Mouse (Mus musculus) kidney, postnatal 0 days (tissue): ENCODE measurements around the gene Wdr4. TPM values are rescaled to one million over a fixed set of nuclear protein-coding genes. Genes with fewer than 3 reads are reported as not detected.

ENCODE experiments used
- ATAC-seq: fragments of 200-750 bp; cut with Nextera tagmentation; replicated peaks from 2 replicates; pipeline ENCODE4 v1.8.0; 2017; ENCODE audit warnings: low read depth, moderate number of reproducible peaks, moderate TSS enrichment, moderate library complexity; ENCODE audit not compliant: low FRiP score
- DNase-seq: peaks from one replicate; pipeline ENCODE4 v3.0.0-alpha.2; 2016; ENCODE audit warnings: low spot score
- H3K27ac ChIP-seq: fragments of 300-500 bp; sonication (generic); 2 replicates; pipeline ENCODE4 v1.5.1; 2014; ENCODE audit warnings: mild to moderate bottlenecking
- H3K27me3 ChIP-seq: fragments of 300-500 bp; sonication (generic); 2 replicates; pipeline ENCODE4 v1.6.1; 2014; ENCODE audit warnings: low read length, mixed read lengths; ENCODE audit not compliant: insufficient read depth
- H3K36me3 ChIP-seq: fragments of 300-500 bp; sonication (generic); 2 replicates; pipeline ENCODE4 v1.6.1; 2014; ENCODE audit warnings: low read length, mixed read lengths; ENCODE audit not compliant: insufficient read depth
- H3K4me1 ChIP-seq: fragments of 300-500 bp; sonication (generic); replicated peaks from 2 replicates; pipeline ENCODE4 v1.6.1; 2014; ENCODE audit warnings: antibody characterized with exemption, low read length, mixed read lengths; ENCODE audit not compliant: insufficient read depth
- H3K4me2 ChIP-seq: fragments of 300-500 bp; sonication (generic); 2 replicates; pipeline ENCODE4 v1.6.1; 2014; ENCODE audit warnings: mild to moderate bottlenecking, low read length, moderate library complexity, mixed read lengths
- H3K4me3 ChIP-seq: fragments of 300-500 bp; sonication (generic); replicated peaks from 2 replicates; pipeline ENCODE4 v1.5.1; 2014; ENCODE audit warnings: low read depth, low read length
- H3K9ac ChIP-seq: fragments of 300-500 bp; sonication (generic); 2 replicates; pipeline ENCODE4 v1.6.1; 2014; ENCODE audit warnings: low read depth, low read length
- H3K9me3 ChIP-seq: fragments of 300-500 bp; sonication (generic); replicated peaks from 2 replicates; pipeline ENCODE4 v1.6.1; 2016; ENCODE audit warnings: low read length, inconsistent platforms, mixed read lengths
- CTCF ChIP-seq: IDR thresholded peaks from 2 replicates; pipeline ENCODE4 v1.5.1; 2016; ENCODE audit warnings: antibody characterized with exemption, low read depth, mild to moderate bottlenecking, moderate library complexity
- WGBS: fragments of 180-500 bp; shearing (Covaris S2); extraction: QIAGEN DNeasy Blood & Tissue Kit; methylation state at CpG from one replicate; pipeline ENCODE4 v1.1.7; 2014; 5-methylcytosine and 5-hydroxymethylcytosine counted together
- polyA plus RNA-seq: library from polyadenylated mRNA; unstranded; fragments of >200 nt; fragmentation: Nextera tagmentation; extraction: Ambion mirVana; gene quantifications from 2 replicates; pipeline ENCODE4 v1.2.1, GENCODE M21; 2015

Wdr4 gene
- polyA plus RNA-seq: 25.9 and 28.8 TPM in 2 replicates

DNA sequence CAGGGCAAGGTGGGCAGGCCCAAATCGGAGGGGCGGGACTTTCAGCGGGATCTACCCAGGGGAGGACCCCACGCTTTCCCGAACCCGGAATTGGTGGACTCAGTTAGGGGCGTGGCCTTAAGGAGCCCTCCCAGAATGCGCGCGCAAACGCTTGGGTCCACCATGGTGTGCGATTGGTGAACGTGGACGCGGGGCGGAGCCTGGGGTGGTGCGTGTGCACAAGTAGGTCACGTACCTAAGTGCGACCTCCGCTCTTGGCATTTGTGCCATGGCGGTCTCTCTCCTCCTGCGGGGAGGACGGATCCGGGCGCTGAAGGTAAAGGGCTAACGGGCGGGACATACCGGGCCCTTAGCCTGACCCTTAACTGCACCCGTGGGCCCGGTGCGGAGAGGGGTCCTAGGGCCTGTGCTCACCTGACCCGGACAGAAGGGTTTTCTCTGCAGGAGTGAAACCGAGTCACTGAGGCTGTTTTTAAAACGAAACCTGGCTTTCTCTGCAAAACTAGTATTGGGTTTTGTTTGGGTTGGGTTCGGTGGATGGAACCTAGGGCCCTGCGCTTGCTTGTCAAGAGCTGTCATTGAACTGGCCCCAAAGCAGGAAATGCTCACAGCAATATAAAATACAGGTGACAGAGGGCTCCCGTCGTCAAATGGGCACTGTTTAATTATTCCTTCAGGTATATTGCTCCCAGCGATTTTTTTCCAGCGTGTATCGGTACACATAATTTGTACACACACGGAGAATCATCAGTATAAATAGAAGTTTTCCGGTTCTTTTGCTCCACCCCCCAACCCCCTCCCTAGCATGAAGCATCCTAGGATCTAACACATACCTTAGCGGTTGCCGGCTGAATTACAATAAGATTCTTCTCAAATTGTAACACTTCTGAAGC, at the start of gene Wdr4, which contains the start of gene Ndufv3:
Gene Wdr4 (minus strand): TSS at position 35 of the 893 bp plus-strand sequence.
Gene Ndufv3 (plus strand): TSS at position 170 of the 893 bp plus-strand sequence.
- H3K4me1 ChIP-seq: 0 out of 2 replicates have a peak, but pooled peaks cover 3% of the 10 kb centered on the region
- peak within 1 kb of the TSS; percentile 71 for H3K9ac ChIP-seq
- peak within 1 kb of the TSS; percentile 64 for H3K4me2 ChIP-seq
- H3K36me3 ChIP-seq: 0 out of 2 replicates have a peak, but pooled peaks cover 5% of the 10 kb centered on the region
- peak within 1 kb of the TSS; percentile 70 for H3K4me3 ChIP-seq
- peak; percentile 100 for DNase-seq
- H3K27ac ChIP-seq: peak within 1 kb of the TSS; percentile 76
- H3K27me3 ChIP-seq: no peaks in the 10 kb centered on the region
- WGBS: under 1% methylated on average over 44 of the region's 45 CpGs
- ATAC-seq: peak; percentile 98
- no peaks in the 10 kb centered on the region for H3K9me3 ChIP-seq
- 0 out of 2 replicates have a peak, but pooled peaks have one; percentile 18 for TF ChIP-seq CTCF

- 68% methylated on average over 6 of the region's 6 CpGs for WGBS
- Histone ChIP-seq H3K9me3 (no peaks in the 10 kb centered on the region), H3K36me3 (no peaks in the 10 kb centered on the region), H3K27ac (no peak overlapping the region), H3K4me1 (peaks cover 25% of the 10 kb centered on the region), H3K4me3 (peak overlapping the region; percentile 90), H3K9ac (peak overlapping the region; percentile 95), H3K27me3 (no peaks in the 10 kb centered on the region), H3K4me2 (peak overlapping the region; percentile 86)
- TF ChIP-seq CTCF: no peak
- no peak for DNase-seq
- no peak for ATAC-seq
These were observed 46.5 kb upstream of the Wdr4 start for GRCm38 (mm10) chr17:31566276-31566675.

- no peaks in the 10 kb centered on the region for H3K36me3 ChIP-seq
- H3K4me1 ChIP-seq: peaks cover 25% of the 10 kb centered on the region
- no peaks in the 10 kb centered on the region for H3K9me3 ChIP-seq
- peak overlapping the region; percentile 90 for H3K4me3 ChIP-seq
- peak; percentile 68 for DNase-seq
- H3K27me3 ChIP-seq: no peaks in the 10 kb centered on the region
- H3K9ac ChIP-seq: peak overlapping the region; percentile 95
- no peak; the same call in 1 of the 2 replicates for TF ChIP-seq CTCF
- under 1% methylated on average over 68 of the region's 88 CpGs for WGBS
- peak; percentile 34 for ATAC-seq
- H3K27ac ChIP-seq: peak overlapping the region; percentile 98
- H3K4me2 ChIP-seq: peak overlapping the region; percentile 86
These were observed 45.6 kb upstream of the Wdr4 start for GRCm38 (mm10) chr17:31565141-31566056.

DNA sequence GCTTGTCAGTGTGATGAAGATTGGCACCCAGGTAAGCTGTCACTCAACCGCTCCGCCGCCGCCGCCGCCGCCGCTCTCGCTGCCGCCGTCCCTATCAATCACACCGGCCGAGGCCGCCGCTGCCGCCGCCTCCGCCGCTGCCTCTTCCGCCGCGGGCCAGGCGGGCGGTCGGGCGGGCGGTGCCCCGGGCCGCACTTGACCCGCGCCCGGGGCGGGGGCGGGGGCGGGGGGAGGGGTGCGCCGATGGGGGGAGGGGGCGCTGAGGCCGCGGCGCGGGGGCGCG, 45.0 kb upstream of the Wdr4 start:
- H3K27me3 ChIP-seq: no peaks in the 10 kb centered on the region
- no peak for TF ChIP-seq CTCF
- no peaks in the 10 kb centered on the region for H3K9me3 ChIP-seq
- 1% methylated on average over 29 of the region's 44 CpGs for WGBS
- peak overlapping the region; percentile 90 for H3K4me3 ChIP-seq
- no peaks in the 10 kb centered on the region for H3K36me3 ChIP-seq
- peak overlapping the region; percentile 98 for H3K27ac ChIP-seq
- DNase-seq (no peak), ATAC-seq (no peak)
- H3K9ac ChIP-seq: peak overlapping the region; percentile 95
- H3K4me2 ChIP-seq: peak overlapping the region; percentile 86
- peaks cover 25% of the 10 kb centered on the region for H3K4me1 ChIP-seq

DNA sequence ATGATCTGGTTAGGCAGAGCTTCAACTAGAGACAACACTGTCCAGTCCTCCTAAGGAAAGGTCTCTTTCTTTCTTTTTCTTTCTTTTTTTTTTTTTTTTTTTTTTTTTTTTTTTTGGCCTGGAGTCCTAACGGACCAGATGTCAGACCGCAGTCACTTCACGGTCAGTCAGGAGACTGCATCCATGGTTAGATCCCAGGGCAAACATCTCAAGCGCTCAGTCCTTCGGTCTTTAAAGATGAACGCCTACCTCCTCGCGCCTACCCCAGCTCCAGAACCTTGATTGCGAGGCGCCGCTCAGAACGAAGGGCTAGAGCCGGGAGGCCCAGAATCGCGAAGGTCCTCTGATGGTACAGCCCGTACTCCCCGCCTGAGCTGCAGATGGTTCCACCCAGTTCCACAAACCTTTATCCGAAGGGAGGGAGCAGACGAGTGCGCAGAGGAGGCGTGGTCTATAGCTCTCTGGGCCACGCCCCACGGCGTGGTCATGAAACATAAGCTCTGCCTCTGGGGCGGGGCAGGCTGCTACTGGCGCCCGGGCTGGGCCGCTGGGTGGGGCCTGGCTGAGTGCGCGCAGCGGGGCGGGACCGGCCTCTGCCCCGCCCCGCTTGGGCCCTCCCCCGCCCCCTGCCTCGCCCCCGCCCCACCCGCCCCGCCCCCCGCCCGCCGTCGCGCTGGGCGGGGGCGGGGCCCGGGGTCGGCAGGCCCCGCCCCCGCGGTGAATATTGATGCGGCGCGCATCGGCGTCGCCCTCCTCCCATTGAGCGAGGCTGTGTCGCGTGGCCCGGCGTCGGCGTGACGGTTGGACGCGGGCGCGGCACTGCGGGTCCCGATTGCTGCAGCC, 44.5 kb upstream of the Wdr4 start, which contains the start of gene Pknox1:
Gene Pknox1 (plus strand): TSS at position 720 of the 843 bp plus-strand sequence.
- WGBS: under 1% methylated on average over 33 of the region's 72 CpGs
- Histone ChIP-seq H3K4me1 (peaks cover 25% of the 10 kb centered on the region), H3K9me3 (no peaks in the 10 kb centered on the region), H3K4me2 (peak within 1 kb of the TSS; percentile 86), H3K9ac (peak within 1 kb of the TSS; percentile 95), H3K27me3 (no peaks in the 10 kb centered on the region), H3K27ac (peak within 1 kb of the TSS; percentile 98), H3K4me3 (peak within 1 kb of the TSS; percentile 90), H3K36me3 (no peaks in the 10 kb centered on the region)
- no peak for TF ChIP-seq CTCF
- peak; percentile 93 for ATAC-seq
- peak; percentile 100 for DNase-seq
